ENCODE assay signal across 12 mouse cellular contexts in genomic region chr10:126708730-126709129, GRCm38 (mm10).
DNase-seq lines count a peak whose midpoint lies in the region.
"Had no signal": no experiment of that assay in that cellular context is flagged by ENCODE, and none has a peak within 500 bp of the region (broad histone marks: within the 10 kb centered on the region; RNA-seq: fewer than 3 reads in every experiment).

No protein-coding gene starts in this region.

- DNase-seq in cerebellum, postnatal 14 days, result peak; percentile 44 to 52
- no peak for DNase-seq in cerebellum, adult 11 months
- peak; percentile 5 for DNase-seq in layer of hippocampus, adult 9-11 months
- DNase-seq in layer of hippocampus, postnatal 25 days (ENCODE audit: extremely low spot score in 1 of 2, low spot score in 1 of 2), result no peak
- peak; percentile 15 for DNase-seq in right cerebral cortex, adult 18-20 months
- no peak for DNase-seq in right cerebral cortex, postnatal 25 days
- peak; percentile 26 for DNase-seq in telencephalon, adult 2 months (ENCODE audit: low read depth, low spot score)
- DNase-seq in spleen, postnatal 4 days (ENCODE audit: low spot score in 2 of 2), result no peak
- DNase-seq: adrenal gland, postnatal 14 days; heart, postnatal 36 days; liver, postnatal 0 days; lung, postnatal 4 days had no signal

Comparison
In these comparisons a context has a peak if more than half of its experiments do, and no peak if none do; other contexts are left out.
1. DNase-seq: peak in cerebellum, postnatal 14 days (2 of 2), layer of hippocampus, adult 9-11 months (single experiment), right cerebral cortex, adult 18-20 months (single experiment) and telencephalon, adult 2 months (single experiment); none in cerebellum, adult 11 months (single experiment), layer of hippocampus, postnatal 25 days (0 of 2), right cerebral cortex, postnatal 25 days (single experiment) and spleen, postnatal 4 days (0 of 2).